Mouse (Mus musculus): Measurements from ENCODE around the gene Eaf1.

Gene Eaf1

DNA sequence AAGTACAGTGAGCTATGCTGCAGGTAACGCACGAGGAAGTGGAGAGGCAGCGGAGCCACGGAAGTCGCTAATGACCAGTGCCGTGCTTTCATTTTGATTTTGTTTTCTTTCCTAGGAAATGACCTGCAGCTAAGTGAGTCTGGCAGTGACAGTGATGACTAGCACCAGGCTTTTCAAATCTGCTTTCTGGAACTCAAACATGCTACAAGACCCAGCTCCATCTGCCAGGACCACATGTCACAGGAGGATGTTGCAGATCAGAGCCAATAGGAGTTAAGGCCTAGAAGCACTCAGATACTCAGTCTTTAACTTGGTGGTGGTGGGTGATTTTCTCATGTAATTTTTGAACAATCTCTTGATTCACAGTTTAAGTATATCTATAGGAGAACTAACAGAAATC, 12.3 kb downstream of the Eaf1 start:
- no peak for DNase-seq (ENCODE audit: inconsistent age in 2 of 2, low spot score in 1 of 2)

DNA sequence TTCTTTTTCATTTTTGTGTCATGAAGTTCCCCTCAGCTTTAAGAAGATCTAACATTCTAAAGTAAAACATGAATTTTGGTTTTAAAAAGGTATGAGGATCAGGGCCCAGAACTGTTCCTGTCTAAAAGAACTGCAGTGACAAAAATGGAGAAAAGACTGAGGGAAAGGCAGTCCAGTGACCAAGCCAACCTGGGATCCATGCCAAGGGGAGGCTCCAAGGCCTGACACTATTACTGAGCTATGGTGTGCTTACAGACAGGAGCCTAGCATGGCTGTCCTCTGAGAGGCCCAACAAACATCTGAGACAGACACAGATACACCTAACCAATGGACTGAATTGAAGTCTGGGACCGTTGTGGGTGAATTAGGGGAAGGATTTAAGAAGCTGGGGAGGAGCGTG, 15.7 kb downstream of the Eaf1 start:
- peak; percentile 39 to 81 for DNase-seq (ENCODE audit: inconsistent age in 2 of 2, low spot score in 1 of 2)

DNA sequence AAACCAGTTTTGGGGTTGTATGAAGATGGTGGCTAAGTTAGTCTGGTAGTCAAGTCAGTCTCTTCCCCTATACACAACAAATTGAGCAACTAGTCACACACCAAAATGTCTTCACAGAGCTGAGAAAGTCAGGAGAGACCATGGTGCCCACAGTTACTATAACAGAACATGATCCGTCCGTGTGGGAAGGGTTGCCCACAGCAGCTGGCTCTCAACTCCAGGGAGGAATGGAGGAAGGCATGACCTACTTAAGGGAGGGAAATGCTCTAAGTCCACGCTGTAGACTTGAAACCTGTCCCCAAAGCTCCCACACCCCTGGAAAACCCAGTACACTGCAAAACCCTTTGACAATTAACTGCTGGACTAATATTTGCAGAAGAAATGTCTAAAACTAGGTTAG, 16.1 kb downstream of the Eaf1 start:
- no peak for DNase-seq (ENCODE audit: inconsistent age in 2 of 2, low spot score in 1 of 2)

DNA sequence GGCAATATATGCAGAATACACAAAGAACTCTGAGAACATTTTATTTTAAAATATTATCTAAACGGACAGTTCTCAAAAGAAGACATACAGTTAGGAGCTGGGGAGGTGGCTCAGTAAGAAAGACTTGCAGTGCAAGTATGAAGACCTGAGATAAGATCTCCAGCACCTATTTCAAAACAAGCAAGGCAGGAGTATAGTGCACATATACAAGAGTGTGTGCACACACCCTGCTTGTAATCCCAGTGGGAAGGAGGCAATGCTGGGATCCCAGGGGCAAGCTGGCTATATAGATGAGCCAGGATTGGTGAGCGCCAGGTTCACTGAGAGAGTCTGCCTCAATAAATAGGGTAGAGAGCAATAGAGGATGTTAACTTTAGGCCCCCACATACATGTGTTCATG, 21.7 kb downstream of the Eaf1 start:
- DNase-seq (ENCODE audit: inconsistent age in 2 of 2, low spot score in 1 of 2) = no peak

DNA sequence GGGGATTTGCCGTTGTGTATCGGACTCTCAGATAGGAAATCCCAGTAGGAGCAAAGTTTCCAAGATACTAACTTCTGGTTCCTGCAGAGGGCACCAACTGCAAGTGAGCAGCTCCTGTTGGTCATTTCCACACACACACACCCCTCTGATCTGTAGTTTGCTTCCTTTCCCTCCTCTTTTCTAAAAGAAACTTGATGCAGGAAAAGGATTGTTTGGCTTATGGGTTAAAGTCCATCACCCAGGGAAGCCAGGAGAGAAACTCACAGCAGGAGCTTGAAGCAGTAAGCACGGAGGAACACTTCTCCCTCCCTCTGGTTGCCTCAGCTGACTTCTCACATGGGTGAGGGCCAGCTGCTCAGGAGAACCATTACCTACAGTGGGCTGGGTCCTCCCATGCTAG, 25.0 kb downstream of the Eaf1 start:
- DNase-seq (ENCODE audit: inconsistent age in 2 of 2, low spot score in 1 of 2) = peak in 1 of 2 experiments; percentile 50

DNA sequence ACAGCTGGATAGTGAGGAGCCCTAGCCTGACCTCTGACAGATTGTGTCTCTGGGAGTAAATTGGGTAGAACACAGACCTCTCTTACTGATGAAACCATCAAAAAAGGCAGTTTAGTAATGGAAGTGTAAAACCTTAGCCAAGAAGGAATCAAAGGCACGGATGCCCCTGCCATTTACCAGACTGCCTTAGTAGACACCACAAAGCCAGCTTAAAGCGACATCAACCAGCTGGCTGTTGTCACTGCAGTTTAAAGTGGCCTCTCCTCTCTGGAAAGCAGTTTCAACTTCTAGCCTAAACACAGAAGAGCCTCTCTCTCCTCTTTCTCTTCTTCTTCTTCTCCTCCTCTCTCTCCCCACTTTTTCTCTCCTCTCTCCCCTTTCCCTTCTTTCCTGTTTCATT, 27.1 kb downstream of the Eaf1 start:
- no peak for DNase-seq (ENCODE audit: inconsistent age in 2 of 2, low spot score in 1 of 2)

DNA sequence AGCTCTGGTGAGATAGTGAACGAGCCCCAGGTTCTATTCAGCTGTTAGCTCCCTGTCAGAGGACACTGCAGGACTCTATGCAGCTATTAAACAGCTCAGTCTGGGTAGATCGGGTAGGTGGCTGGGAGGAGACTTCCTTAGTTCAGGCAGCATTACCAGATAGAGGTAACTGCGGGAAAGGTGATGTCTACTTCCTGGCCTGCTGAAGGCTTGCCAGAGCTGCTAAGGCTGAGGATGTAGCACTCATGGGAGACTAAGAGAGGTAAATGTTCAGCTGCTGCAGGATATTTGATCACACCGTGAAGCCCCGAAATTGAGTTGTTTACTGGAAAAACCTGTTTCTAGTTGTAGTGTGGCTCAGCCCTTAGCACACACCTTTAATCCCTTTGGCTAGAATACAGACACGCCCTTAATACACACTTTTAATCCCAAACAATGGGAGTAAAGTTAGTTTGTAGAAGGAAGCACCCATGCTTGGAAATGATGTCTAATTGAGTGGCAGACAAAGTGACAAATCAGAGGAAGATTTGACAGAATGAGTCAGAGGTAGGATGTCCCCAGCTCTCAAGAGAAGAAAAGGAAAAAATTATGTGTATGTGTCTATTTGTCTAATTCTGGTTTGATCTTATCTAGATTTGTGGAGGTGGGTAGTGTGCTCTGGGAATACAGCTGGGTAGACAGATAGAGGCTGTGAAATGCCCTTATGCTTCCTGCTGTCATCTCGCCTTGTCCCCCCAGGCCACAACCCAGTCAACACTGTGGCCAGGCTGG, 31.0 kb downstream of the Eaf1 start:
- no peak for DNase-seq (ENCODE audit: inconsistent age in 2 of 2, low spot score in 1 of 2)

DNA sequence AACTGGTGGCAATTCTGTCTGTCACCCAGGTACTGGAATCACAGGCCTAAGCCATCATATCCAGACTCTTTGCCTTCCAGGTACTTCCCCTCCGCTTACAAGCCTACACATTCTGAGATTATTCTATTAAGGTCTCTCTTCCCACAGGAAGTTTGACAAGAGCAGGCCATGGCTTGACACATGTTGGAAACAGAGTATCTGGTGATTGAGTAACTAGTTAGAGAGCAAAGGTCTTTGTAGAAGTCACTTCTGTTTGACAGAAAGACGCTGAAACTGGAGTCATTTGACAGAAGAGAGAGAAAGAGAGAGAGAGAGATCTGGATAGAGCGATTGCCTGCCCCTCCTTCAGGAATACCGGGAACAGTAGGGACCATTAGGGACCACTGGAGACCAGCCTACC, 36.6 kb downstream of the Eaf1 start:
- no peak for DNase-seq (ENCODE audit: inconsistent age in 2 of 2, low spot score in 1 of 2)

DNA sequence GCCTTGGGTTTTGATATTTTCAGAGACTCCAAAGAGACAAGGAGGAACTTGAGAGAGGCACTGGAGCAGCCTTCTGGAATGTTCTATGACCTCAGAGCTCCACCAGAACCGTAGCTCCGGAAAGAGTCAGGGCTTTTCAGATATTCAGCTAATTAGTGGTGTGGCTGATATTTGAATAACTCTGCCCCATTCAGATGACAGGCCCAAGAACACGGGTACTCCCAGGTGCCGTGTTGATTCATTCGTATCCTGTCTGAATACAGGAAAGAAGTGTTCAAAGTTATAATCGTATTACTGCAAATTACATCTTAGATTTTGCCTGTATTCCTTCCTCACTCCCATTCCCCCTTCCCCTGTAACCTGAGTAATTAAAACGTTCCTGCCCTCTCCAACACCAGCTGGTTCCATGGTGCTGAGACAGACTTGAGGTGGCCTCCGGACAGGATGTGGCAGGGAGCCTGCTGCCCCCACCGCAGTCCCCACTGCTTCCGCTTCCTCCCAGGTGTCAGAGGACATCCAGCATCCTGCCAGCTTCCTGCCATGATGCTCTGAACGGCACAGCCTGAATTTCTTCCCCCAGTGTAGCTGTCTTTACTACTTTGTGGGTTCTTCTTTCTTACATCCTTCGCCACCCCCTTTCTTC, 37.4 kb downstream of the Eaf1 start:
- DNase-seq (ENCODE audit: inconsistent age in 2 of 2, low spot score in 1 of 2) = peak; percentile 23 to 48

DNA sequence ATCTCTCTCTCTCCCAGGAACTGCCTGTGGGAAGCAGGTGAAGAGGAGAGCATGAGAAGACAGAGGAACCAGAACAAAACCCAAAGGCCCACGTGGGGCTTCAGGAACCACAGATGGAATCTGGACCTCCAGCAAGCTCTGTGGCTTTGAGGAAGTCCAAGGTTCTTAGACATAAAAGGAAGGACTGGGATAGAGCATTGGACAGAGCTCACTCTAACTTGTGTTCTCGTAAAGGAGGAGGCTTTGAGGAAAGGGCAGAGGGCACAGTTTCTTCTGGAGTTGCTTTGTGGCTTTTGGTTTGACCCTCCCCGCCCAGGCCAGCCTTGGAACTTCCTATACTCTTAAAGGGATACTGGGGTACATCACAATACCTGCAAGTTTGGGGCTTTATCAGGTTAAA, 38.5 kb downstream of the Eaf1 start:
- DNase-seq (ENCODE audit: inconsistent age in 2 of 2, low spot score in 1 of 2) = no peak

DNA sequence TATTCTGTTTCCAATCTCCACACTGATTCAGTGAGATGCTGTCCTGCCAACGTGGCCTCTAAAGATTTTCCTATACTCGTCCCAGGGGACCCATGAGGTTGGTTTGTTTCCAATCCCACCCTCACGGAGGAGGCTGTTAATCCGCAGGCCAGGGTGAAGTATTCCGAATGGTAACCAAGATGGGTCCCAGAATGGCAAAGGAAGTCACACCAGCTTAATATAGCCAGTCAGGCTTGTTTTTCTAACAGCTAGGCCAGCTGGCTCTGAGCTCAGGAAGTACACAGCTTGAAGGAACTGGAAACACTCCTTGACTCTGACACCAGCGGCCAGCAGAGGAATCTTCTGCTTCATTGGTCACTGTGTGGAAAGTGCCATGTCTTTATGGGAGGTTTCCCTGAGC, 43.1 kb downstream of the Eaf1 start:
- no peak for DNase-seq (ENCODE audit: inconsistent age in 2 of 2, low spot score in 1 of 2)

DNA sequence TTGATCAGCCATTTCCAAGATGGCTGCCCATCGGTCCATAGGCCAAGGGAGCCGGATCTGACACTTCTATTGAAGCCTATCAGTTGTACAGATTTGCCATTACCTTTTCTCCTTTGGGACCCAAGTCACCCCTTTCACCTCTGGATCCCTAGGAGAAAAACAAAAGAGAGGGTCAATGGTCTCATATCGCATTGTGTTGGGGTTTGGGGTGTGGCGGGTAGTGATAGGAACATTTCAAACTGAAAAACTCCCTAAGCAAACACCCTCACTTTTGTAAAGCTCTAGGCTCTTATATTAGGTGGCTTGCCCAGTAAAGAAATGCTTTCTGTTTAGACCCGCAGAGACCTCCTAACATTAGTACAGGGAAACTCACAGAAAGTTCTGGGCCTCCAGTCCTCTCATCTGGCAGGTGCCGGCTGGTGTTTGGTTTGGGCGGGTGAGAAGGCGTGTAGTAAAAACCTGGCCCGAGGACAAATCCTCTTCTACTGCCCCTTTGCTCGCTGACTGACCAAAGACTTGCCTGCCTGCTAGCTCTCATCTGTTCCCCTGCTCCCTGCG, 49.8 kb downstream of the Eaf1 start:
- DNase-seq (ENCODE audit: inconsistent age in 2 of 2, low spot score in 1 of 2) = no peak

DNA sequence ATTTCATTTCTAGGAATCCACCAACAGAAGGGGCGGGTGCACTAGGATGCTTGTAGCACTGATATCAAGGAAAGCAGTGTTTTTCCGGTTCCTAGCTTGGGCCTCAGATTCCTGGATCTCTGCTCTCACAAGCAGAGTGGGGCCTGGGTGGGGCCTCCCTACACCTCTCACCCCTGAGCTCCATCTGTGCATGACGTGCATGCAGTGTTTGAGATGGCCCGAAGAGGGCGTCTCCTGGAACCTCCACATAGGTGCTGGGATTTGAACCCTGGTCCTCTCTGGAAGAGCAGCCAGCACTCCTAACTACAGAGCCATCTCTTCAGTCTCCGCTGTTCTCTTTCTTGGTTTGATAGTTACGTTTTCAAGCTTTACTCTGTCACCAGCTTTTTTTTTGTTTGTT, 60.8 kb downstream of the Eaf1 start:
- no peak for DNase-seq (ENCODE audit: inconsistent age in 2 of 2, low spot score in 1 of 2)

DNA sequence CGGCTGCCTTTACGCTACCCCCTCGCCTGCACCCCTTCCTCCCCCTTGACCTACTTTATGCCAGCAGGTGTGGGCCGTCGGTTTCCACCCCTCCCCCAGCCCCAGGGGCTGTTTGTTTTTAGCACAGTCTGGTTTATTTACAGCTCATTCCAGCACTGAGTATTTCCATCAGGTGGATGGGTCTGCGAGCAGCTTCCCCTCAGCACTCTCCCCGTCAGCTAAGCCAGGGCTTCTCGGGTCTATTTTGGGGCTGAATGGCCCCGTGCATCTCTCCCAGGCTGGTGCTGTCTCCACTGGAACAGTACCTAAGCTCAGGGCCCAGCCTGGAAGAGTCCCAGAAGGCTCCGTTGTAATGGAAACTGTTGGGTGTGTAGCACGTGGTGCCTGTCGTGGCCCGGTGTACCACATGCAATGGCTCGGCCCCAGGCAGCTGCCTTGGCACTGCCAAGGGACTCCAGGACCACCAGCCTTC, 61.8 kb downstream of the Eaf1 start:
- DNase-seq (ENCODE audit: inconsistent age in 2 of 2, low spot score in 1 of 2) = no peak

DNA sequence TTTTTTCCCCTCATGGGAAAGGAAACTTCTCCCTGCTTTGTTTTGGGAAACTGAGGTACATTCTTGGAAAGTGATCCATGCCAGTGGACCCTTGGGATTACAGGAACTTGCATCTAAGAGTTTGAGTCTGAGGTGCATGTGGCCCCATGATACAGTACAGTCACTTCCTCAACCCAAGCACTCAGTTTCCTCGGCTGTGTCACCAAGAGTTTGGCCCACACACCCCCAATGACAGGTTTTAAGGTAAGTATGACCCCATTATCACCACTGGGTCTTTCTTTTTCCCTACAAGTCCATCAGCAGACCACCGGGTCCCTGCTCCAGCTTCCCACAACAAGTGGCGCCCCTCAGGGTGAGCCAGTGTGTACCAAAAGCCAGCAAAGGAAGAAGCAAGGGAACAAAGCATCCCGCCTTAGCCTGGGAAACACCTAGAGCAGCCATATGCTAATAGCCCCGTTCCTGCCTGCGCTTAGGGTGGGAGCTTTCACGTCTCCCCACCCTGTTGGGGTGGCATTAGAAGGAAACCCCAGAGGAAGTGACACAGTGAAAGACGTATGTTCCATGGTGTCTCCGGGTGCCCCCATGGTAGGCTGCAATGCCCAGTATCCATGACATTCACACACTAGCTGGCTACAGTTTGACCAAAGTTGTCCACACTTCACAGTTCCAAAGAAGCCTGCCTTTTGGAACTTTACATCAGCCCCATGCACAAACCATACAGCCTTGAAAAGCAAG, 62.5 kb downstream of the Eaf1 start:
- no peak for DNase-seq (ENCODE audit: inconsistent age in 2 of 2, low spot score in 1 of 2)

DNA sequence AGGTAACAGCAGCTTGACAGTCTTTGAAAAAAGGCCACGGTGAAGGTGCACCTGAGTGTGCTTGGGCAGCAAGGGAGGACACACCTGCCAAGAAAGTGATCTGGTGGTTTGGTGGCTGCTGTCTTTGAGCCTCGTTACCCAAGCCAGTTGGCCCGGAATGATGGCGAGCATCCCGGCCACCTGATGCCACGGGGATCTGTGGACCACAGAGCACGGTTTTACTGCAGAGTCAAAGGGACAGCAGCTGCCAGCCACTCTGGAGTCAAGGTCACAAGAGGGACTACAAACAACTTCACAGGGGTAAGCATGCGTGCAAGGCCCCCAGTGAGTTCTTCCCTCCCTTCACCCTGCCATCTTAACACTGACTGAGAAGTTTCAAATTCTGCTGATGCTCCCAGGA, 63.1 kb downstream of the Eaf1 start:
- DNase-seq (ENCODE audit: inconsistent age in 2 of 2, low spot score in 1 of 2) = no peak

DNA sequence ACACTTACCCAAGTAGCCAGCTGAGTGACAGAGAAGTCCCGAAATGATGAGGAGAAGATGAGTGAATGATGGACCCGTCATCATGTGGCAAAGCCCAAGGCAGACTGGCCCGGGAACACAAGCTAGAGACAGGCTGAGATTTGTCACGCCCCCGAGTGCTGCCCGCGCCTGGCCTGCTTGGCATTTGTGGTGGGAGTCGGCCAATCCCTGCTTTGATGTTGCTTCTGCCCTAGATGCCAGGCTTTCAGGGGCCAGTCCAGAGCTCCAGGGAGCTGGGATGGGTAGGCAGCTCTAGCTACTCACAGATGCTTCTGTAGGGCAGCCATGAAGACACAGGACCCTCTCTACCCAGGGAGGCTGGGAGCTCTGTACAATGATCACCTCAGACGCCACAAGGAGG, 63.6 kb downstream of the Eaf1 start:
- DNase-seq (ENCODE audit: inconsistent age in 2 of 2, low spot score in 1 of 2) = peak in 1 of 2 experiments; percentile 25

DNA sequence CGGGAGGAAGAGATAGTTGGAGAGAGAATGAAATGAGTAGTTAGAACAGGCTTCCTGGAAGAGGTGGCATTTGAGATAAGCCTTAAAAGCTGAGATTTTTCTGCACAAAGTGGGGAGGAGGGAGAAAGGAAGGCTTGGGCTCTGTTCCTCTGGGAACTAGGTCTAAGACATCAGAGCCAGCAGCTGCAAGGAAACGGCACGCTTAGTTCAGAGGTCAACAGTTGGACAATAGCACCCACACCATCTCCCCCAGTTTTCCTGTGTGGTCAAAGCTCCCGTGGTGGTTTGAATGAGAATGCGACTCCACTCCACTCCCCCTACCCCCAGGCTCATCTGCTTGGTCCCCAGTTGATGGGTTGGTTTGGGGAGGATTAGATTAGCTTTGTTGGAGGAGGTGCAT, 65.0 kb downstream of the Eaf1 start:
- no peak for DNase-seq (ENCODE audit: inconsistent age in 2 of 2, low spot score in 1 of 2)
